Mouse (Mus musculus): ENCODE measurements around the gene Trex1.
A peak's percentile ranks its signal among the peaks of the same experiment; 100 is the strongest.

The Trex1 gene

DNA sequence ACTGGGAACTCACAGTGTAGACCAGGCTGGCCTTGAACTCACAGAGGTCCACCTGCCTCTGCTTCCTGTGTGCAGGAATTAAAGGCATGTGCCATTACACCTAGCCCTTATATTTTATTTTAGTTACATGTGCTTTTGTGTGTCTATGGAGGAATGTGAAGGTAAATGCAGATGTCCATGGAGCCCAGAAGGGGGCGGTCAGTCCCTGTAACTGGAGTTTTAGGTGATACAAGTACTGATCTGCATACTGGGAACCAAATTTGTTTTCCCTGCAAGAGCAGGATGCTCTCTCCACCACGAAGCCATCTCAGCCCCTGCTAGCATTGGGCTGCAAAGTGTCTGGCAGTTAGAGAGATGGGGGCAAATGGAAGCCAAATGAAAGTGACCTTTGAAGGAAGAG, 25.4 kb upstream of the Trex1 start:
- no peak for DNase-seq

DNA sequence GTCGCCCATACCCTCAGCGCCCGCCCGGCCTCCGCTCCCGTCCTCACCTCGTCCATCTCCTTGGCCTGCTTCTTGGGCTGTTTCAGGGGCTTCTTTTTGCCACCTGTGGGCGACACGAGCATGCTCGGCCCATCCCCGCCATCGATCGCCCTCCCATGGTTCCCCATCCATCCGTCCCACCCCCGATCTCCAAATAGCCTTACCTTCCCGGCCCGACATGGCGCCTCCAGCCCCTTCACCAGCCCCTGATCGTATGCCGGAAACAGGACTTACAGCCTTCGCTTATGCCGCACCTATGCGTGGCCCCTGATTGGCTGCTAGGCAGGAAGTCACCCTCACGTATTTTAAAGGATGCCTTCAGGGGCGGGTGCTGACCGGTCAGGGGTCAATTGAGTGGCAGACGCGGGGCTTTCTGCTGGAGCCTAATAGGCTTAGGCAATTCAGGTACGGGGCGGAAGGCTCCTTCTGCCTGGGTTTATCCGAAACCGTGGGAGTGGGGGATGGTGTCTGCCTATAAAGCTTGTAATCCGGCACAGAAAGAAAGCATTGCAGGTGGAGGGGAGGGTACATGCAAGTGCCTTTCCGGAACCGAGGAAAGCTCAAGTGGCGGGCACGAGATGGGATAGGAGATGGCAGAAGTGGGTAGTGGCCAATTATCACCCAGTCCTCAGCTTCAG, 22.7 kb upstream of the Trex1 start, which contains the start of the genes Ccdc51 and Tma7:
TSS of gene Ccdc51 (plus strand) at position 370 of the 677 bp plus-strand sequence.
TSS of gene Tma7 (minus strand) at position 464 of the 677 bp plus-strand sequence.
- DNase-seq = peak; percentile 87 to 92

DNA sequence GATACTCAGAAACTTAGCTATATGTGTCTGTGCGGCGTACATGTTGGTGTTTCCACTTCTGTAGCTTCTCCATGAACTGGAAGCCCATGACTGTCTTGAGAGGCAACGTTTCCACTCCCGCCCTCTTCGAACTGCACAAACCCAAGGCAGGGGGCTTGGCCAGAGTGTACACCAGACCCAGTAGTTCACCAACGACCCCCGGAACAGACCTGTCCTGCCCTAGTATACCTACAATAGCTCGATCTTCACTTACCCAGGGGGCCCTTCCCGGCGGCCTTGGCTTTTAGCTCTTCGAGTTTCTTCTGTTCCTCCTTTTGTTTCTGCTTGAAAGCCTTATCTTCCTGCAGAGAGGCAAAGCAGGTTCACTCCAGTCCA, 22.2 kb upstream of the Trex1 start:
- no peak for DNase-seq

DNA sequence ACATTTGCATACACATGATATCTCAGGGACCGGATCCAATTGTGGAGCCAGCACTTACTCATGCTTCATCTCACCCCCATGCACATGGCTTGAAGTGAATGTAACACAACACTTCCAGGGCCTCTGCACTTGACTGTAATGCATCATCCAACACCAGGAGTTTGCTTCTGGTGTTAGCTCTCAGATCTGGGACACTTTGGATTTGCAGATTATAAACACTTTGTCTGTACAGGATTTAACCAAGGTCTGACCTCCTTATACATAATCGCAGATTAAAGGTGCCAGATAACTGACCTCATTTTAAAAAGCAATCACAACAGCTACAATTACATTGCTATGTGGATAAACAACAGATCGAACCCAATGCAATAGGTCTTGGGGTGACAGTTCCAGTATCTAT, 21.0 kb upstream of the Trex1 start:
- DNase-seq = no peak

DNA sequence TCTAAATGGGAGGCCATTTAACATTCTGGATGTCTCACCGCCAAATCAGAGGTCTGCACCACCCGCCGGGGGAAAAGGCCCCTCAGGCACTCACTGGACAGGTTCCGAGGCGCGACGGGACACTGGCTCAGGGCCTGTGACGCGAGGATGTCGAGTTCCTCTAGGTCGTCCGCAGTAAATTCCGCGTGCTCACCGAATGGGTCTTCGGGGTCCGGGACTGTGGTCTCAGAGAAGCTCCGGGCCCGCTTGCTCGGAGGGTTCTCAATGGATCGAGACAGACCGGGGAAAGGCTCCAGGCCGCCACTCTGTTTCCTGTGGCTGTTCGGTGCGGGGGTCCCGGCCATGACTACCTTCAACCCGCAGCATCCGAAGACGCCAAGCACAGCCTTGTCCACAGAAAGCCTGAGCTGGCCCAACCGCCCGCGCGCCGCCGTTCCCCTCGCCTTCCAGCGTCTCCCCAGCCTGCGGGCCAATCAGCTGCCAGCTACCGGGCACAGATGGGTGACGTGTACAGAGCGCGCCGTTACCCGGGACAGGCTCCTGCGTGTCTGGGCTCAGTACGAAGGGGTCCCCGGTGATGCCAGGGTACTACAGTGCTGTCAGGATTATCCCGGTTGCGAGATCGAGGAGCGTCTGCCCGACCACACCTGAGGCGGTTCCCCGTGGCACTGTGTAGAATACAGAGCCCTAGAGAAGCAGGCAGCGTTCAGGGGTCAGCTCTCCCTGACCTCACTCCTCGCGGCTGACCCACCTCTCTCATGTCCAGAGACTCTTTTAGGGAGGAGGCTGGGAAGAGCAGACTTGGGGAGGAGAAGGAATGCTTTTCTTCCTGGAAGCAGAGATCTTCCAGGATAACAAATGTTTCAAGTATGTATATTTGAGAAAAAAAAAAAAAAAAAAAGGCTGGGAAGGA, 14.4 kb upstream of the Trex1 start, which contains the start of gene Atrip:
TSS of gene Atrip (minus strand) at position 464 of the 913 bp plus-strand sequence.
- DNase-seq = peak; percentile 92 to 93

DNA sequence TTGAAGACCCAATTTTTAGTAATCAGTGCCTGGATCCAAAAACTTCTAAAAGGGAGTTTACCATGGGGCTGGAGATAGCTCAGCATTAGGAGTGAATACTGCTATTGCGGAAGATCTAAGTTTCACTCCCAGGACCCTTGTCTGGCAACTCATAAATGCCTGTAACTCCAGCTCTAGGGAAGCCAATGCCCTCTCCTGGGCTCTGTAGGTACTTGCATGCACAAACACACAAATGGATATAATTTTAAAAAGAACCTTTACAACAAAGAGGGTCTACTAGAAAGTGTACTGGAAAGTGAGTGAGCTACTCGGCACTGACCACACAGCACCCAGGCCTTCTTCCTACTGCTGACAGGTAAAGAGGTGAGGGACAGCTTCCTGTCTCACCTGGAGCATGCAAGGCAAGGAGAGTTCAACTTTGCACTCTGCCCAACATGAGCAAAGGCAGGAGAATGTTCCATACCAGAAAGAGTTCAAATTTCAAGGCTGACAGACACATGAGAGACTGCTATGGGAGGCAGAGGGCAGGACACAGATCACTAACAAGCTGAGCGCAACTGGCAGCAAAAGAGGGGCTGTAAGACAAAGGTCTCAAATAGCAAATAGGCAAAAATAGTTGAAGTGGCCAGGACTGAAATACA, 8.7 kb upstream of the Trex1 start:
- no peak for DNase-seq

DNA sequence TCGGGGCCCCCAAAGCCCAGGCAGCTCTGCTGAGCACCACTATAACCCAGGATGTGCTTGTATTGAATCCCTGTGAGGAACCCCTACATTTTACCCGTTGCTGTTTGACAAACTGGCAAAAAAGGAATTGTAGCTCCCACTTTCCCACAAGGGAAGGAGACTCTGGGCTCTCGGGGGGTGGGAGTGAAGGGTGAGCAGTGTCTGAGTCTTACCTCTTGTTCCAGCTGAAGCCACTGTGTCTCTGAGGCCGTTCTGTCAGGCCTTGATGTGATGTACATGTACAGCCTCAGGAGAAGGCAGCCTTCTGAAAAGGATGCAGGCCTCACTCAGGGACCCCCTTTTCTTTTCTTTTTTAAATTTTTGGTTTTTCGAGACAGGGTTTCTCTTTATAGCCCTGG, 1.4 kb upstream of the Trex1 start:
- no peak for DNase-seq

DNA sequence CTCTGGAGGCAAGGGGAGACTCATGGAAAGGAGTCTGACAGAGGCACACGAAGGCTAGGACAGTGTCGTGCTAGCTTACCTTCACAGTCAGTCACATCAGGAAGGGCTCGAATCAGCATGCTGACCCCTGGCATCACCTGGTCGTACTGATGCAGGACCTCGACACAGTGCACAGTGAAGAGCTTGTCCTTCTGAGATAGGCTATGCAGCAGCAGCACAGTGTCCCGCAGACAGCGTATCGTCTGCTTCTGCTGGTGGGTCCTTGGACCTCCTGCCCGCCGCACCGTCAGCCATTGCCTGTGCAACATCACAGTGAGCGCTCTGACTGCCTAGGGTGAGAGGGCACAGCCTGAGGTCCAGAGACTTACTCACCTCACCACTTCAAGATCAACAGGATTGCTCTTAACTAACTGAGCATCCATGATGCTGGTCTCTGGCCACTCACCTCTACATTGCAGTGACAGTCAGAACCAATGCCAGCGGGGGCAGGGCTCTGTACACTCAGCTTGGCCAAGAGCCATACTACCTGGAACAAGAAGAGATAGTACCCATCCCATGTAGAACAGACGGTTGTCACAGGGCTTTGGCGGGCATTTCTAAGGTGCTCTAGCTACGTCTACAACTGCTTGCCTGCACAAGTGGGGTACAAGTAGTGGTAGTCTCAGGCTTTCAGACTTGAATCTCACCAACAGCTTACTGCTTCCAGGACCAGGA, 807 bp upstream of the Trex1 start:
- DNase-seq = no peak

DNA sequence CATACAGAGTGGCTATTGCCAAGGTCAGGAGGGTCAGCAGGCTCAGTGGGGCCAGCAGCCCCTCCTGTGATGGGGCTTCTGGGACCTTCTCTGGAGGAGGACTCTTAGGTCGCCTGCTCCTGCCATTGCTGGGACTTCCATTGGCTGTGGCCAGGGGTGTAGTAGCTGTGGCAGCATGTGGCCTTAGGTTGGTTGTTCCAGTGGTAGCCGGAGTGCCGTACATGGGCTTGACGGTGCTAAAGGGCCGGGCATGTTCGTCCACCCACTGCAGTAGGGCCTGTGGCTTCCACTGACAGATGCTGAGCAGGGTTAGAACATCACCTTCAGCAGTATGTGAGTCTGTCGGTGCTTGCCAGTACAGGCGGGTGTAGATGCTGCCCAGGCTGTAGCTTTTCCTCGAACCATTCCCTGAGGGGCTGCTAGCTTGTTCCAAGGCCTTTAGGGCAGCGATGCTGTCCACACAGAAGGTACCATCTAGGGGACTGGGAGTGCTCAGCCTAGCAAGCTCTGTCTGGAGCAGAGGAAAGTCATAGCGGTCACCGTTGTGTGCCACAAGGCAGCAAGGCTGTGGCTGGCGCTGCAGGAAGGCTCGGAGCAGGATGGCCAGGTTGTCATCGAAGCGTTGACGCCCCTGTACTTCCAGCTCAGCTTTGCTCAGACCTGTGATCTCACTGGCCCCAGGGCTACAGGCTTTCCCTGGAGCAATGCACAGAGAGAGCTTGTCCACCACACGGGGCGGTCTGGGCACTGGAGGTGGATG, 1.3 kb downstream of the Trex1 start:
- DNase-seq = peak in 1 of 2 experiments; percentile 12

DNA sequence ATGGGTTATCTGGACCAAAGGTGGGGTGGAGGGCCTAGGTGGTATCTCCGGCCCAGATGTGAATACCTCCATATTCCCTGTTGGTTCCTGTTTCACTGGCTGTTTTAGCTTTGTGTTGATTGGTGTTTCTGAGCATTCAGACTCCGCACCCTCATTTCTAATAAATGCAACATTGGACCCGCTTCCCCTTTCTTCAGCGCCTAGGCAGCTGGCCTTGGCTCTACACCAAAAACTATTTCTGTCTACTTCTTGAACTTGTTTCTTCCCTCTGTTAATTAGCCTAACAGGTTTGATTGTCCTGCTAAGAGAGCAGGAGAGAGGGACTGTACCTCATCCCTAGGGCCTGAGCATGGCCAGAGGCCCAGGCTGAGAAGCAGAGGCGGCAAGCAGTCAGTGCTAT, 2.0 kb downstream of the Trex1 start:
- peak in 1 of 2 experiments; percentile 17 for DNase-seq

DNA sequence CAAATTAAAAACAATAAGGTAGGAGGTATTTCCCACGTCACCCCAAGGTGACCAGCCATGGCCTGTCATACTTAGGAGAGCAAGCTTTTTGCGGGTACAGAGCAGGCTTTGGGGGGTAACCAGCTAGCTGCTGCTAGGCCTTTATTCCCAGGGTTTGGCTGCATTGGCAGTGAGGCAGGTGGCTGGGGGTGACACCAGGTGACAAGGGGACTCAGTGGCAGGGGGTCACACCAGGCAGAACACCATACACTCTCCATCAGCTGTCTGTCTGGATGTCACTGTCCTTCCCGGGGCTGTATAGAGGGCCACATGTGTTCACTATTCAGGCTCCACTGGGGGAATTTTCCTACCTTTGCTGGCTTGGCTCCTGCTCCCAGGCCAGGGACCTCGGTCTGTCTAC, 2.6 kb downstream of the Trex1 start:
- DNase-seq = no peak

DNA sequence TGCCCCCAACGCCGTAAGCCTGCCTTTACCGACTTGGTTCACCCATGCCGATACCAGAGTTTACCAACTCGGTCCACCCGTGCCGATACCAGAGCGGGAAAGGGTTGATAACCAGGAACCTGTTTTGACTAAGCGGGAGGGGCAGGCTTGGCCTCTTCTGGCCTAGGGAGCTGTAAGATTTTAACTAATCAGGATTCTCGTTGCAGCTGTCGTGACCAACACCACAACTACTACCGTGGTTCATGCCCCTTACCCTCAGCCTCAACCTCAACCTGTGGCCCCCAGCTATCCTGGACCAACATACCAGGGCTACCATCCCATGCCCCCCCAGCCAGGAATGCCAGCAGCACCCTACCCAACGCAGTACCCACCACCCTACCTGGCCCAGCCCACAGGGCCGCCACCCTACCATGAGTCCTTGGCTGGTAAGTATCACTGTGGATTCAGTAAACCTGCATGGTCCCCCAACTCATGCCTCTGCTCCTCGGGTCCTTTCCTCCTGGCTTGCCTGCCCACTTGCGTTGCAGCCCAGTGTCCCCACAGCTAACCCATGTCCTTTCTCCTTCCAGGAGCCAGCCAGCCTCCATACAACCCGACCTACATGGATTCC, 3.3 kb downstream of the Trex1 start:
- DNase-seq = no peak

DNA sequence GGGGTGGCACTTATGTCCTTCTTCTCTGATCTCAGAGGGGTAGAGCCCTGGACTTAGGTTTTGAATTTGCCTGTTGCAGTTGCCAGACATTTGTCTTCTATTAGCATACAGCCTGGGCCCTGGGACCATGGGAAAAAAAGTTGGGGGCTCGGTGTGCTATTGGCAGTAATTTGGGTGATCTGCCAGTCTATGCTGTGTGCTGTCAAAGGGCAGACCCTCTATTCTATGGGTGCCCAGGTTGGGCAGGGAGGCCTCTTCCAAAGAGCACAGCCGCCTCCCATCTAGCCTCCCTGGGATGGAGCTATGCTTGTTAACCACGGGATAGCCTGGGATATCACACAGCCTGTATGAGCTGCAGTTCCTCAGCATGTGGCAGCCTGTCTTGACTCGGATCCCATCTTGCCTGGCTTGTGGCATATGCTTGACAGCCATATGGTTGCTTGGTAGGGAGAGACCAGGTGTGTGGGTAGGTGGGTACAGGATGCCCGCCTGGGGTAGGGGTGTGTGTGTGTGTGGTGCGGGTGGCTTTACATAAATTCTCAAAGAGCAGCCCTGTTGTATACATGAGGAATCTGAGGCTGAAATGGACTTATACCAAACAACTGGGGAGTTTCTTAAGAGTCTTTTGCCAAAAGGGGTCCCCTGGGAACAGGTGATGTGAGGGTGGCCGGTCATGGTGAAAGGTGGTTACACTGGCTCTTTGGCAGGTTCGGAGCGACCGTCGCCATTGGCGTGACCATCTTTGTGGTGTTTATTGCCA, 4.1 kb downstream of the Trex1 start:
- DNase-seq = no peak

DNA sequence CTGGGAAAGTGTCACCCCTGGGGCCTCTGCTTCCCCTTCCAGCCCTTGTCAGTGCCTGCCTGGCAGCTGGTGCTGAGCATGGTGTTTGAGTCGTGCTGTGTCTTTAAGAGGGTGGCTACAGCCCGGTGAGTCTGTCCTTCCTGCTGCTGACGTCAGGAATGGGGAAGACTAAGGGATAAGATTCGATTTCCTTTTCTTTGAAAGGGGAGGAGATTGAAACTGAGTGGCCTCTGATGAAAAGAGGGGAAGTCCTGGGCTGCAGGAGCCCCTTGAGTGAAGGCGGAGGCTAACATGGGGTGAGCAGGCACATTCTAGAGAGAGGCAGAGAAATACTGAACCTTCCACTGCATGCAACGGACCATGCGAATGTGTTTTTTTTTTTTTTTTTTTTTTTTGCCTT, 4.8 kb downstream of the Trex1 start:
- peak; percentile 77 to 81 for DNase-seq

DNA sequence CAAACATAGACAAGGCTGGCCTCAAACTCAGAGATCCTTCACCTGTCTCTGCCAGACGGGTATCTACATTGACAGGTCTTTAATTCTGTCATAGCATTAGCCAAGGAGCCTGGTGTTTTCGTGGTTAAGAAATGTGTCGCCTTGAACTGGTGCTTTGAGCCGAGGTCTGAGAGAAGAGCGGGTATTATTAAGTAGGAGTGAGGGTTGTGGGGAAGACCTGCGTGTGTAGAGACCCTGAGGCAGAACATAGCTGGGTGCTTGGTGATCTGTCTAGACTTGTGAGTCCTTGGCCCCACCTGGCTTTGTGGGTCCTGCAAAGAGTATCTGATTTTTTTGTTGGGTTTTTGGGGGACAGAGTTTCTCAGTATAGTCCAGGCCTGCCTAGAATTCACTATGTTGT, 5.7 kb downstream of the Trex1 start:
- DNase-seq = no peak

DNA sequence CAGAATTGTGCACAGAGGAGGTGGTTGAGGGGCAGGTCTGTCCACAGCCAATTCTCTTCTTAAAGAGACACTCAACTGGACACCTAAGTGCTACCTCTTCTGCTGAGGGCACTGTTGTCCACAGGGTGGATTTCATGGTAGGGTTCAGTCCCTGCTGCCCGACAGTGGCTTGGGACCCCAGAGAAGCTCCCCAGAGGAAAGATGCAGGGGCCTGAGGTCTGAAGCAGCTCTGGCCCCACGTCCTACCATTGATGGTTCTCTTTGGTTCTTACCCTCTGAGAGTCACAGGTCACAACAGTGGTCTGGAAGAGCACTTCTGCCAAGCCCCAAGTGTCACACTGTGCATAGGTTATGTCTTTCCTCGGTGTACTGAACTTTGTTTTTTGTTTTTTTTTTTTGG, 6.2 kb downstream of the Trex1 start:
- no peak for DNase-seq

DNA sequence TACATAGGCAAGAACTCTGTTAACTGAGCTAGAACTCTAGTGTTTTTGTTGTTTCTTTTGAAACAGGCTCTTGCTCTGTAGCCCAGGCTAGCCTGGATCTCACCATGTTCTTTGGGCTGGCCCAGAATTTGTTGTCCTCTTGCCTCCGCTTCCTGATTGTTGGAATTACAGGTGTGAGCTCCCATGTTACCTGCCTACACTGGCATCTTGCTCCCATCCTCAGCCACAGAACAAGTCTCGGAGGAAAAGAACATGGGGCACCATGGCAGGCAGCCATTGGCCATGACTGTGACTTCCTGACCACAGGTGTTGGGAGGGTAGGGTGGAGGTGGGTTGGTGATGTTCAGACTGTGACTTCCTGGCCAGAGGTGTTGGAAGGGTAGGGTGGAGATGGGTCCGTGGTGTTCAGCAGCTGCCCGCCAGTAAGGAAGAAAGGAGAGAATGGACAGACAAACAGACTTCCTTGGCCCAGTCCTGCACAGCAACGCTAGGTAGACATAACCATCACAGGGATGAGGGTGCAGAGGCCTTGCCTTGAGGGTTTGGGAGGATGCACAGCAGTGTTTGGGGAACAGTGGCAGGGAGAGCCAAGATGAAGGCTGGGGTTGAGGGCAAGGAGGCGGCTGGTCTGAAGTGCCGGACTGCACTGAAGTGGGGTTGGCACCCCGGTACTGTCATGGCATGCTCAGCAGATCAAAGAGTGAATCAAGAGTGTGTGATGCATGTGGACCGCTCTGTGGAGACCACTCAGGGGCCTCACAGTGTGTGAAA, 6.9 kb downstream of the Trex1 start:
- no peak for DNase-seq

DNA sequence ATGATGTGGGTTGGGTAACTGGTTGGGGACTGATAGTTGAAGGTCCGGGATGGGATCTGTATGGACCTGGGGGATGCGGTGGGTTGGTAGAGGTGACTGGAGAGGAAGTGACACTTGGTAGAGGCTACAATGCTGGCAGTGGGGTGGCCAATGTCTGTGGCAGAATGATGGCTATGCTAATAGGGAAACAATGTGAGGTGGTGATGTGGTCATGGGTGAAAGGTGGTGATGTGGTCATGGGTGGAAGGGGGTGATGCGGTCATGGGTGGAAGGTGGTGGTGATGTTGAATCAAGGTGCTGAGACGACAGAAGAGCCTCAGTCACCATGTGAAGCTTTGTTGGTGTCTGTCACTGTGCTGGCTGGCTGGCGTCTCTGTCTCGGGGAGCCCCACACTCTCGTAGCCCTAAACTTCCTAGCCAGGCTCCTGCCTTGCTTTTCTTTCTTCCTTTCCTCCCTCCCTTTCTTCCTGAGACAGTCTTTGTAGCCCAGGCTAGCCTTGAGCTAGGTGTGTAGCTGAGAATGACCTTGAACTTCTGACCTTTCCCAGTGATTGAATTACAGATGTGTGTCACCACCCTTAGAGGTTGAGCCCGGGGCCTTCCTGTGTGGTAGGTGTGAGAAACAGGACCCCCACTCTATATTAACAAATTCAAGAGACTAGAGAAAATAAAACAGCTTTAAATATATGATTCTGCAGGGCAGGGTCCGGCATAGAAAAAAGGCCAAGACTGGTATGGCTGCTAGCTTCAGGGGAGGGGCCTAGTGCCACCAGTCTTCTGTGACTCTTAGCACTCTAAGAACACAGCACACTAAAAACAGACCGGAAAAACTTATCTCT, 7.7 kb downstream of the Trex1 start:
- no peak for DNase-seq

DNA sequence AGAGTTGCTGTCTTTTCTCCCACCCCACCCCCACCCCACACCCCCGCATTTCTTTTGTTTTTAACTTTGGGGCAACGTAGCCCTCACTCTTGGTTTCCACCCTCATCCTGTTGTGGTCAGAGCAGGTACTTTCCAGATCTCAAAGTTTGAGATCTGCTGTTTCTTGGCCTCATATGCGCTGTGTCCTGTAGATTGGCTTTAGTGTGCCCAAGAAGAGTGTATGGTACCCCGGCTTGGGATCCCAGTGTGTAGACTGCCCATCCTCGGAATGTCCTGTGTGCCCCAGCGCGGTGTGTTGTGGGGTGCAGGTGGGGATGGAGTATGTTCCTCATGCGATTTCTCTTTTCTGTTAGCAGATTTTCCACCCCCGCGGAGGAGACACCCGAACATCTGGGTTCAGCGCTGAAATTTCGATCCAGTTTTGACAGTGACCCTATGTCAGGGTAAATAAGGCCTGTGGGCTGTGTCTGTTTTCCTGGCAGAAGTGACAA, 8.5 kb downstream of the Trex1 start:
- no peak for DNase-seq

Data from lung, postnatal 4 days (tissue).